Mouse (Mus musculus): Measurements from ENCODE around the gene Tmem56. TPM values are rescaled to one million over a fixed set of nuclear protein-coding genes. Genes with fewer than 3 reads are reported as not detected.
A peak's percentile ranks its signal among the peaks of the same experiment; 100 is the strongest.

Gene Tmem56
- polyA plus RNA-seq, 1 experiment from 2014 or later = 1.5 TPM

- H3K9me3 ChIP-seq (ENCODE audit: control insufficient read depth, low read length) = no peaks in the 10 kb centered on the region
- DNase-seq (ENCODE audit: low spot score, missing footprints) (no peak), ATAC-seq (ENCODE audit: low FRiP score) (no peak)
- no peak overlapping the region for H3K4me2 ChIP-seq
- no peak overlapping the region for H3K27ac ChIP-seq (ENCODE audit: low read depth, low read length)
- H3K4me3 ChIP-seq (ENCODE audit: low read depth, low read length) = no peak overlapping the region
- H3K9ac ChIP-seq (ENCODE audit: low read length) = no peak overlapping the region
- H3K27me3 ChIP-seq (ENCODE audit: control insufficient read depth, insufficient read depth, low read length) = no peaks in the 10 kb centered on the region
- H3K4me1 ChIP-seq (ENCODE audit: control insufficient read depth, insufficient read depth, low read length) = no peaks in the 10 kb centered on the region
- no peaks in the 10 kb centered on the region for H3K36me3 ChIP-seq (ENCODE audit: control insufficient read depth, insufficient read depth, low read length)
- WGBS = 76% methylated on average over 2 of the region's 2 CpGs
These were observed 10.3 kb downstream of the Tmem56 start for GRCm38 (mm10) chr3:121272577-121272976.

- 87% methylated on average over 5 of the region's 5 CpGs for WGBS
- Histone ChIP-seq H3K27ac (ENCODE audit: low read depth, low read length) (no peak overlapping the region), H3K36me3 (ENCODE audit: control insufficient read depth, insufficient read depth, low read length) (no peaks in the 10 kb centered on the region), H3K4me2 (no peak overlapping the region), H3K27me3 (ENCODE audit: control insufficient read depth, insufficient read depth, low read length) (peaks cover 19% of the 10 kb centered on the region), H3K9ac (ENCODE audit: low read length) (no peak overlapping the region), H3K4me3 (ENCODE audit: low read depth, low read length) (no peak overlapping the region), H3K4me1 (ENCODE audit: control insufficient read depth, insufficient read depth, low read length) (peaks cover 2% of the 10 kb centered on the region; the same call in 1 of the 2 replicates), H3K9me3 (ENCODE audit: control insufficient read depth, low read length) (no peaks in the 10 kb centered on the region)
- DNase-seq (ENCODE audit: low spot score, missing footprints) = no peak
- ATAC-seq (ENCODE audit: low FRiP score) = no peak
These were observed 15.6 kb downstream of the Tmem56 start for GRCm38 (mm10) chr3:121267283-121267682.

GRCm38 (mm10) chr3:121264242-121264641 is 18.7 kb downstream of the Tmem56 start:
- H3K36me3 ChIP-seq (ENCODE audit: control insufficient read depth, insufficient read depth, low read length) = no peaks in the 10 kb centered on the region
- no peak overlapping the region for H3K4me2 ChIP-seq
- H3K27ac ChIP-seq (ENCODE audit: low read depth, low read length) = no peak overlapping the region
- H3K4me1 ChIP-seq (ENCODE audit: control insufficient read depth, insufficient read depth, low read length) = peaks cover 6% of the 10 kb centered on the region
- H3K27me3 ChIP-seq (ENCODE audit: control insufficient read depth, insufficient read depth, low read length) = peaks cover 38% of the 10 kb centered on the region
- no peak for ATAC-seq (ENCODE audit: low FRiP score)
- H3K4me3 ChIP-seq (ENCODE audit: low read depth, low read length) = no peak overlapping the region
- 59% methylated on average over 6 of the region's 6 CpGs for WGBS
- no peak overlapping the region for H3K9ac ChIP-seq (ENCODE audit: low read length)
- H3K9me3 ChIP-seq (ENCODE audit: control insufficient read depth, low read length) = no peaks in the 10 kb centered on the region
- DNase-seq (ENCODE audit: low spot score, missing footprints) = no peak

GRCm38 (mm10) chr3:121263205-121263548 is 19.7 kb downstream of the Tmem56 start:
- H3K4me3 ChIP-seq (ENCODE audit: low read depth, low read length) = peak overlapping the region; percentile 74
- H3K4me1 ChIP-seq (ENCODE audit: control insufficient read depth, insufficient read depth, low read length) = peaks cover 6% of the 10 kb centered on the region

GRCm38 (mm10) chr3:121262521-121263204 is 20.2 kb downstream of the Tmem56 start:
- Histone ChIP-seq H3K4me2 (peak overlapping the region; percentile 99), H3K4me3 (ENCODE audit: low read depth, low read length) (peak overlapping the region; percentile 74), H3K4me1 (ENCODE audit: control insufficient read depth, insufficient read depth, low read length) (peaks cover 6% of the 10 kb centered on the region), H3K27ac (ENCODE audit: low read depth, low read length) (no peak overlapping the region), H3K9ac (ENCODE audit: low read length) (peak overlapping the region; percentile 79), H3K36me3 (ENCODE audit: control insufficient read depth, insufficient read depth, low read length) (no peaks in the 10 kb centered on the region), H3K27me3 (ENCODE audit: control insufficient read depth, insufficient read depth, low read length) (peaks cover 38% of the 10 kb centered on the region), H3K9me3 (ENCODE audit: control insufficient read depth, low read length) (no peaks in the 10 kb centered on the region)
- peak; percentile 97 for DNase-seq (ENCODE audit: low spot score, missing footprints)
- whole genome bisulfite sequencing = under 1% methylated on average over 79 of the region's 97 CpGs
- ATAC-seq (ENCODE audit: low FRiP score) = peak; percentile 94

More at GRCm38 (mm10) chr3:121263205-121263548, 19.7 kb downstream of the Tmem56 start:
- peak overlapping the region; percentile 79 for H3K9ac ChIP-seq (ENCODE audit: low read length)
- DNase-seq (ENCODE audit: low spot score, missing footprints) (peak; percentile 97), ATAC-seq (ENCODE audit: low FRiP score) (peak; percentile 28; the same call in 1 of the 2 replicates)
- no peak overlapping the region for H3K27ac ChIP-seq (ENCODE audit: low read depth, low read length)
- H3K36me3 ChIP-seq (ENCODE audit: control insufficient read depth, insufficient read depth, low read length) = no peaks in the 10 kb centered on the region
- WGBS = 2% methylated on average over 20 of the region's 20 CpGs
- no peaks in the 10 kb centered on the region for H3K9me3 ChIP-seq (ENCODE audit: control insufficient read depth, low read length)
- peaks cover 38% of the 10 kb centered on the region for H3K27me3 ChIP-seq (ENCODE audit: control insufficient read depth, insufficient read depth, low read length)
- peak overlapping the region; percentile 99 for H3K4me2 ChIP-seq

GRCm38 (mm10) chr3:121261939-121262520 is 20.9 kb downstream of the Tmem56 start:
- H3K4me2 ChIP-seq = peak overlapping the region; percentile 99
- 9% methylated on average over 21 of the region's 21 CpGs for WGBS
- DNase-seq (ENCODE audit: low spot score, missing footprints) (no peak), ATAC-seq (ENCODE audit: low FRiP score) (no peak)
- no peaks in the 10 kb centered on the region for H3K9me3 ChIP-seq (ENCODE audit: control insufficient read depth, low read length)
- H3K4me1 ChIP-seq (ENCODE audit: control insufficient read depth, insufficient read depth, low read length) = peaks cover 6% of the 10 kb centered on the region
- no peaks in the 10 kb centered on the region for H3K36me3 ChIP-seq (ENCODE audit: control insufficient read depth, insufficient read depth, low read length)
- peak overlapping the region; percentile 79 for H3K9ac ChIP-seq (ENCODE audit: low read length)
- H3K27me3 ChIP-seq (ENCODE audit: control insufficient read depth, insufficient read depth, low read length) = peaks cover 38% of the 10 kb centered on the region
- no peak overlapping the region for H3K27ac ChIP-seq (ENCODE audit: low read depth, low read length)
- H3K4me3 ChIP-seq (ENCODE audit: low read depth, low read length) = peak overlapping the region; percentile 74

GRCm38 (mm10) chr3:121261251-121261650 is 21.6 kb downstream of the Tmem56 start:
- WGBS = 66% methylated on average over 7 of the region's 7 CpGs
- H3K27ac ChIP-seq (ENCODE audit: low read depth, low read length) = no peak overlapping the region
- H3K9ac ChIP-seq (ENCODE audit: low read length) = no peak overlapping the region
- H3K4me3 ChIP-seq (ENCODE audit: low read depth, low read length) = no peak overlapping the region
- peaks cover 38% of the 10 kb centered on the region for H3K27me3 ChIP-seq (ENCODE audit: control insufficient read depth, insufficient read depth, low read length)
- ATAC-seq (ENCODE audit: low FRiP score) (no peak), DNase-seq (ENCODE audit: low spot score, missing footprints) (peak; percentile 87)
- no peaks in the 10 kb centered on the region for H3K36me3 ChIP-seq (ENCODE audit: control insufficient read depth, insufficient read depth, low read length)
- H3K4me1 ChIP-seq (ENCODE audit: control insufficient read depth, insufficient read depth, low read length) = peaks cover 6% of the 10 kb centered on the region
- no peak overlapping the region for H3K4me2 ChIP-seq
- no peaks in the 10 kb centered on the region for H3K9me3 ChIP-seq (ENCODE audit: control insufficient read depth, low read length)

- no peak for DNase-seq (ENCODE audit: low spot score, missing footprints)
- Histone ChIP-seq H3K9me3 (ENCODE audit: control insufficient read depth, low read length) (no peaks in the 10 kb centered on the region), H3K4me3 (ENCODE audit: low read depth, low read length) (no peak overlapping the region), H3K27ac (ENCODE audit: low read depth, low read length) (no peak overlapping the region), H3K27me3 (ENCODE audit: control insufficient read depth, insufficient read depth, low read length) (peaks cover 38% of the 10 kb centered on the region), H3K36me3 (ENCODE audit: control insufficient read depth, insufficient read depth, low read length) (no peaks in the 10 kb centered on the region), H3K9ac (ENCODE audit: low read length) (no peak overlapping the region), H3K4me2 (no peak overlapping the region), H3K4me1 (ENCODE audit: control insufficient read depth, insufficient read depth, low read length) (peaks cover 6% of the 10 kb centered on the region)
- 77% methylated on average over 1 of the region's 1 CpGs for WGBS
- ATAC-seq (ENCODE audit: low FRiP score) = no peak
These were observed 22.1 kb downstream of the Tmem56 start for GRCm38 (mm10) chr3:121260831-121261230.

GRCm38 (mm10) chr3:121260041-121260440 is 22.9 kb downstream of the Tmem56 start:
- ATAC-seq (ENCODE audit: low FRiP score) = no peak
- no peak for DNase-seq (ENCODE audit: low spot score, missing footprints)
- Histone ChIP-seq H3K27ac (ENCODE audit: low read depth, low read length) (no peak overlapping the region), H3K4me3 (ENCODE audit: low read depth, low read length) (no peak overlapping the region), H3K4me1 (ENCODE audit: control insufficient read depth, insufficient read depth, low read length) (peaks cover 6% of the 10 kb centered on the region), H3K9ac (ENCODE audit: low read length) (no peak overlapping the region), H3K4me2 (no peak overlapping the region), H3K9me3 (ENCODE audit: control insufficient read depth, low read length) (no peaks in the 10 kb centered on the region), H3K36me3 (ENCODE audit: control insufficient read depth, insufficient read depth, low read length) (no peaks in the 10 kb centered on the region), H3K27me3 (ENCODE audit: control insufficient read depth, insufficient read depth, low read length) (peaks cover 38% of the 10 kb centered on the region)
- WGBS = 75% methylated on average over 7 of the region's 7 CpGs
